Mouse (Mus musculus): ENCODE data around the gene Tnrc6c. TPM values are rescaled to one million over a fixed set of nuclear protein-coding genes. Genes with fewer than 3 reads are reported as not detected.

Tnrc6c gene
- polyA plus RNA-seq, 1 experiment from 2014 or later: 3.0 TPM

DNA sequence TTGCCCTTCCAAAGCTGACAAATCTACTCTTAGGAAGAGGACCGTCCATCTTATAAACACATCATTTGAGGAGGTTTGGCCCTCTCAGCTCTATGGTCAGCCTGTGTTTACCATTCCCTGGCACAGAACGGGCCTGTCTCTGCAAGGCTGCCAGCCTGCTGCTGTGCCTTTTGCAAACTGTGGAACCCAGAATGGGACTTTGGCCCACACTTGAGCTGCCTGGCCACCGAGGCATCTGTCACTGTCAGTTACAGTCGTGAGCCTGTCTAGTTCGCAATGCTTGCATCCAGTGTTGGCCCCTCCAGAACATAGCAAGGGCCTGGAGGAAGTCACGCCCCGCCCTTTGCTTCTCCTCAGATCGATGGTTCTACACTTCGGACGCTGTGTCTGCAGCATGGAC is 105.2 kb downstream of the Tnrc6c start:
- no peak for ATAC-seq
- no peaks in the 10 kb centered on the region for H3K27me3 ChIP-seq (ENCODE audit: insufficient read depth, low read length)
- TF ChIP-seq EP300 (IDR thresholded peaks at IDR 0.05; ENCODE audit: low read depth) (no peak), CTCF (IDR thresholded peaks at IDR 0.05; ENCODE audit: low read depth) (no peak)
- H3K9me3 ChIP-seq (ENCODE audit: low read length): no peaks in the 10 kb centered on the region
- no peak overlapping the region for H3K4me2 ChIP-seq (ENCODE audit: low read depth, low read length)
- H3K4me3 ChIP-seq (ENCODE audit: low read depth, low read length): no peak overlapping the region
- WGBS (ENCODE audit: insufficient replicate concordance): 86% methylated on average over 10 of the region's 10 CpGs
- H3K27ac ChIP-seq (ENCODE audit: low read depth): no peak overlapping the region
- H3K9ac ChIP-seq (replicated peaks): no peak overlapping the region
- H3K36me3 ChIP-seq (replicated peaks; ENCODE audit: insufficient read depth, low read length): peaks cover 71% of the 10 kb centered on the region
- no peak for DNase-seq
- no peaks in the 10 kb centered on the region for H3K4me1 ChIP-seq (ENCODE audit: insufficient read depth)

- Histone ChIP-seq H3K27me3 (ENCODE audit: insufficient read depth, low read length) (no peaks in the 10 kb centered on the region), H3K9ac (replicated peaks) (no peak overlapping the region), H3K4me3 (ENCODE audit: low read depth, low read length) (no peak overlapping the region), H3K4me2 (ENCODE audit: low read depth, low read length) (no peak overlapping the region), H3K9me3 (ENCODE audit: low read length) (no peaks in the 10 kb centered on the region), H3K27ac (ENCODE audit: low read depth) (no peak overlapping the region), H3K36me3 (replicated peaks; ENCODE audit: insufficient read depth, low read length) (peaks cover 72% of the 10 kb centered on the region), H3K4me1 (ENCODE audit: insufficient read depth) (no peaks in the 10 kb centered on the region)
- WGBS (ENCODE audit: insufficient replicate concordance): 90% methylated on average over 26 of the region's 26 CpGs
- TF ChIP-seq EP300 (IDR thresholded peaks at IDR 0.05; ENCODE audit: low read depth) (no peak), CTCF (IDR thresholded peaks at IDR 0.05; ENCODE audit: low read depth) (no peak)
- ATAC-seq: no peak
- no peak for DNase-seq
Observed at GRCm38 (mm10) chr11:117760374-117761119, 106.5 kb downstream of the Tnrc6c start.

DNA sequence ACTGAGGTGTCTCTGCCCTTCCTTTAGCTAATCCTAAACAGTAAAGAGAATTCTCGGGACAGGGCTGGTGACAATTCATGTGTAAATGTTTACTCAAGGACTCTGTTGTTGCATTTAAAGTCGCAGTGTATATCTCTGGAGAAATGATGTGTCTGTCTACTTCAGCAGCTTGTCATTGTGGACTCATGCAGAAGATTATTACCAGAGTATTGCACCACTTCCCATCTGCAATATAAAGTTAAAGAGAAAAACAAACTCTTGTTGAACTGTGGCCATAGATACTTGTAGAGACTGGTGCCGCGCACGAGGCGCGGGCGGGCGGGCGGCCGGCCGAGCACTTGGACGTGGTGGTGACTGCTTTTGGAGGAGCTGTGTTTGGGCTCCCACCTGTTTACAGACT is 107.7 kb downstream of the Tnrc6c start:
- no peak for ATAC-seq
- 86% methylated on average over 13 of the region's 13 CpGs for WGBS (ENCODE audit: insufficient replicate concordance)
- no peak for DNase-seq

GRCm38 (mm10) chr11:117762246-117762645 is 108.2 kb downstream of the Tnrc6c start:
- no peaks in the 10 kb centered on the region for H3K9me3 ChIP-seq (ENCODE audit: low read length)
- no peaks in the 10 kb centered on the region for H3K27me3 ChIP-seq (ENCODE audit: insufficient read depth, low read length)
- no peak for TF ChIP-seq CTCF (IDR thresholded peaks at IDR 0.05; ENCODE audit: low read depth)
- TF ChIP-seq EP300 (IDR thresholded peaks at IDR 0.05; ENCODE audit: low read depth): no peak
- no peaks in the 10 kb centered on the region for H3K4me1 ChIP-seq (ENCODE audit: insufficient read depth)
- H3K4me2 ChIP-seq (ENCODE audit: low read depth, low read length): no peak overlapping the region
- ATAC-seq (no peak), DNase-seq (no peak)
- no peak overlapping the region for H3K9ac ChIP-seq (replicated peaks)
- WGBS (ENCODE audit: insufficient replicate concordance): 74% methylated on average over 12 of the region's 12 CpGs
- no peak overlapping the region for H3K4me3 ChIP-seq (ENCODE audit: low read depth, low read length)
- H3K36me3 ChIP-seq (replicated peaks; ENCODE audit: insufficient read depth, low read length): peaks cover 74% of the 10 kb centered on the region
- no peak overlapping the region for H3K27ac ChIP-seq (ENCODE audit: low read depth)

More for the DNA sequence above, 107.7 kb downstream of the Tnrc6c start:
- no peak overlapping the region for H3K27ac ChIP-seq (ENCODE audit: low read depth)
- H3K9ac ChIP-seq (replicated peaks): no peak overlapping the region
- no peaks in the 10 kb centered on the region for H3K27me3 ChIP-seq (ENCODE audit: insufficient read depth, low read length)
- no peaks in the 10 kb centered on the region for H3K9me3 ChIP-seq (ENCODE audit: low read length)
- no peaks in the 10 kb centered on the region for H3K4me1 ChIP-seq (ENCODE audit: insufficient read depth)
- H3K36me3 ChIP-seq (replicated peaks; ENCODE audit: insufficient read depth, low read length): peaks cover 75% of the 10 kb centered on the region
- no peak for TF ChIP-seq EP300 (IDR thresholded peaks at IDR 0.05; ENCODE audit: low read depth)
- no peak for TF ChIP-seq CTCF (IDR thresholded peaks at IDR 0.05; ENCODE audit: low read depth)
- H3K4me2 ChIP-seq (ENCODE audit: low read depth, low read length): no peak overlapping the region
- H3K4me3 ChIP-seq (ENCODE audit: low read depth, low read length): no peak overlapping the region

DNA sequence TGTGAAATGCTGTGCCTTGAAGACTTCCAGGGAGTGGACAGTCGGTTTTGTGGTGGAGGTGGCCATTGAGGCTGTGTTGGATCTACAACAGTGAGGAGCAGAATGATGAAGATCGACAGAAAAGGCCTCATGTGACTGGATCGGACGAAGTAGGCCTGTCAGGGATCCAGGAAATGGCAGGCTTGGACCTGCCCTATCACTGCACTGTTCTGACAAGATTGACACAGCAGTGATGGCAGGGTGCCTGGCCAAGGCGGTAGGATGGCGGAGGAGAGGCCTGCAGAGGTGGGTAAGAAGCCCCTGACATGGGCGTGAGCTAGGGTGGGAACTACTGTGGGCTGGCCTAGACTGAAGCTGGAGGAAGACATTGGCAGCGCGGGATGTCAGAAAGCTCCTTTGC is 110.2 kb downstream of the Tnrc6c start:
- Histone ChIP-seq H3K4me3 (ENCODE audit: low read depth, low read length) (no peak overlapping the region), H3K27me3 (ENCODE audit: insufficient read depth, low read length) (no peaks in the 10 kb centered on the region), H3K4me1 (ENCODE audit: insufficient read depth) (no peaks in the 10 kb centered on the region), H3K9ac (replicated peaks) (no peak overlapping the region), H3K36me3 (replicated peaks; ENCODE audit: insufficient read depth, low read length) (peaks cover 69% of the 10 kb centered on the region), H3K9me3 (ENCODE audit: low read length) (no peaks in the 10 kb centered on the region), H3K27ac (ENCODE audit: low read depth) (no peak overlapping the region), H3K4me2 (ENCODE audit: low read depth, low read length) (no peak overlapping the region)
- ATAC-seq (no peak), DNase-seq (no peak)
- TF ChIP-seq EP300 (IDR thresholded peaks at IDR 0.05; ENCODE audit: low read depth) (no peak), CTCF (IDR thresholded peaks at IDR 0.05; ENCODE audit: low read depth) (no peak)
- WGBS (ENCODE audit: insufficient replicate concordance): 87% methylated on average over 9 of the region's 9 CpGs

DNA sequence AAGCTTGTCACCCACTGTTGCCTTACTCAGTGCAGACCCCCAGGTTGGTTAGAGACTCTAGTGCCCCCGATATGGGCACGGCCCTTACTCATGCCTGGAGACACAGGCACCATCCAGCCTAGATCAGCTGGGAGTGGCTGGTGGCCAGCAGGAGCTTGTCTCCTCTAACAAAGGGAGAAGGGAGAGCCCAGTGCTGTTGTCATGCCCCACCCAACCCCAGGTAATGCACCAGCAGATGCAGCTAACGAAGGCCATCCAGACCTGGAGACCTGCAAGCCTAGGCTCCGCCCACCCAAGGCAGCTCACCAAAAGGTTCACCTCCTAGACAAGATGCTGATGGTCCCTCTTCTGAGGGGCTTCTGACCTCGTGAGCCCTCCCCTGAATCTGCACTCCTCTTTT is 111.3 kb downstream of the Tnrc6c start:
- H3K36me3 ChIP-seq (replicated peaks; ENCODE audit: insufficient read depth, low read length): peaks cover 71% of the 10 kb centered on the region
- TF ChIP-seq EP300 (IDR thresholded peaks at IDR 0.05; ENCODE audit: low read depth) (no peak), CTCF (IDR thresholded peaks at IDR 0.05; ENCODE audit: low read depth) (no peak)
- no peaks in the 10 kb centered on the region for H3K9me3 ChIP-seq (ENCODE audit: low read length)
- DNase-seq (no peak), ATAC-seq (no peak)
- 79% methylated on average over 5 of the region's 5 CpGs for WGBS (ENCODE audit: insufficient replicate concordance)
- no peak overlapping the region for H3K9ac ChIP-seq (replicated peaks)
- no peaks in the 10 kb centered on the region for H3K4me1 ChIP-seq (ENCODE audit: insufficient read depth)
- no peak overlapping the region for H3K27ac ChIP-seq (ENCODE audit: low read depth)
- no peak overlapping the region for H3K4me3 ChIP-seq (ENCODE audit: low read depth, low read length)
- H3K4me2 ChIP-seq (ENCODE audit: low read depth, low read length): no peak overlapping the region
- no peaks in the 10 kb centered on the region for H3K27me3 ChIP-seq (ENCODE audit: insufficient read depth, low read length)

Data from liver, postnatal 0 days (tissue).